Mouse (Mus musculus) hindbrain, embryonic 14.5 days (tissue): ENCODE results near the gene Bicc1. TPM values are rescaled to one million over a fixed set of nuclear protein-coding genes. Genes with fewer than 3 reads are reported as not detected.

Experiments used
- ATAC-seq: fragments of 200-750 bp; cut with Nextera tagmentation; 2 replicates; pipeline ENCODE4 v1.8.0; 2017; ENCODE audit warnings: moderate number of reproducible peaks, mild to moderate bottlenecking, moderate TSS enrichment, moderate library complexity; ENCODE audit not compliant: low FRiP score
- DNase-seq: peaks from one replicate; pipeline ENCODE4 v3.0.0-alpha.2; 2015; ENCODE audit warnings: low spot score
- H3K27ac ChIP-seq: fragments of 300-500 bp; sonication (generic); 2 replicates; pipeline ENCODE4 v1.5.1; 2014; ENCODE audit warnings: mild to moderate bottlenecking, moderate library complexity
- H3K27me3 ChIP-seq: fragments of 300-500 bp; sonication (generic); 2 replicates; pipeline ENCODE4 v1.6.1; 2014; ENCODE audit warnings: mild to moderate bottlenecking, low read length, mixed read lengths; ENCODE audit not compliant: control insufficient read depth, insufficient read depth
- H3K36me3 ChIP-seq: fragments of 300-500 bp; sonication (generic); replicated peaks from 2 replicates; pipeline ENCODE4 v1.6.1; 2014; ENCODE audit not compliant: control insufficient read depth, insufficient read depth
- H3K4me1 ChIP-seq: fragments of 300-500 bp; sonication (generic); replicated peaks from 2 replicates; pipeline ENCODE4 v1.6.1; 2014; ENCODE audit warnings: antibody characterized with exemption, low read length, mixed read lengths; ENCODE audit not compliant: control insufficient read depth, insufficient read depth
- H3K4me2 ChIP-seq: fragments of 300-500 bp; sonication (generic); replicated peaks from 2 replicates; pipeline ENCODE4 v1.6.1; 2014; ENCODE audit warnings: mild to moderate bottlenecking, moderate library complexity
- H3K4me3 ChIP-seq: fragments of 300-500 bp; sonication (generic); replicated peaks from 2 replicates; pipeline ENCODE4 v1.5.1; 2014; ENCODE audit warnings: mild to moderate bottlenecking, low read length
- H3K9ac ChIP-seq: fragments of 300-500 bp; sonication (generic); 2 replicates; pipeline ENCODE4 v1.6.1; 2014
- H3K9me3 ChIP-seq: fragments of 300-500 bp; sonication (generic); 2 replicates; pipeline ENCODE4 v1.6.1; 2016; ENCODE audit warnings: low read length; ENCODE audit not compliant: control insufficient read depth
- WGBS: fragments of 180-500 bp; shearing (Covaris S2); extraction: QIAGEN DNeasy Blood & Tissue Kit; methylation state at CpG from one replicate; pipeline ENCODE4 v1.1.7; 2014; 5-methylcytosine and 5-hydroxymethylcytosine counted together
- polyA plus RNA-seq: library from polyadenylated mRNA; unstranded; fragments of >200 nt; fragmentation: Nextera tagmentation; extraction: Ambion mirVana; gene quantifications from 2 replicates; pipeline ENCODE4 v1.2.1, GENCODE M21; 2014

Bicc1 gene
- polyA plus RNA-seq, 1 experiment from 2014 or later: 6.8 TPM

DNA sequence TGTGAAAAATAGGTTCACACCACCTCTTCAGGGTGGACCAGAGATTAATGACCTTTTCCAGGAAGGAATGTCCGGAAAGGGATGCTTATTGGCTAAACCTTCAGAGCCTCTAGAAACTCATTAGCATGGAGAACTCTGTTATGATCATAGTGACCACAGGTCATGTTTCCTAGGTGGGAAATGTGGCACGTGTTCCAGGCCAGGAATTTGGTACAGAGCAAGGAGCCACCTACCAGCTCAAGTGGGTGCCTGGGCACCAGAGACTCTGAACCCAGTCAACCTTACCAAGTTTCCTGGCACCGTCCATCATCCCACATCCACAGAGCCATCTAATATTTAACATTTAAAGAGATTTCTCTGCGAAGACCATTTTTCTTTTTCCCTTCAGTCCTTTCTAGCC, 29.2 kb upstream of the Bicc1 start:
- ATAC-seq: no peak

DNA sequence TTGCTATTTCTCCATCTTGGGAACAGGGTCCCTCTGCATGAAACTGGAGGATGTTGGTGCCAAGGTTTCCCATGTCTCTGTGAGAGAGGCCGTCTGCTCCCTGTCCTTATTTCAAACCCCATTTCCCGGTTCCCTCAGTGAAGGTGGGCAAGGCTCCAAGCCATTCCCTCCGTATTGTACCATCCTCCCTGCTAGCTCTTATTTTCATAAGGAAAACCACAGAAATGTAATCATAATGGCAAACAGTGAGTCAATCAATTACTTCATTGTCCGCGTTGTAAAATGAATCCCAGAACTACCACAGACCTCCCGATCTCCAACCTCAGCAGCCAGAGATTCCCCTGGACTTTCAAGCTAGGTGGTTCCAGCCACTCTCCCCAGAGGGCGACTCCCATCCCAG, 25.6 kb upstream of the Bicc1 start:
- Histone ChIP-seq H3K27ac (no peak overlapping the region), H3K4me1 (no peaks in the 10 kb centered on the region), H3K9me3 (no peaks in the 10 kb centered on the region), H3K36me3 (no peaks in the 10 kb centered on the region), H3K27me3 (no peaks in the 10 kb centered on the region), H3K4me2 (no peak overlapping the region), H3K9ac (no peak overlapping the region), H3K4me3 (no peak overlapping the region)
- WGBS: 81% methylated on average over 7 of the region's 7 CpGs
- ATAC-seq (no peak), DNase-seq (no peak)

More for the DNA sequence above, 29.2 kb upstream of the Bicc1 start:
- no peaks in the 10 kb centered on the region for H3K27me3 ChIP-seq
- H3K36me3 ChIP-seq: no peaks in the 10 kb centered on the region
- peaks cover 4% of the 10 kb centered on the region; the same call in 1 of the 2 replicates for H3K4me1 ChIP-seq
- no peak overlapping the region for H3K27ac ChIP-seq
- DNase-seq: no peak
- no peak overlapping the region for H3K4me3 ChIP-seq
- H3K9me3 ChIP-seq: no peaks in the 10 kb centered on the region
- H3K4me2 ChIP-seq: no peak overlapping the region
- WGBS: 91% methylated on average over 4 of the region's 4 CpGs
- no peak overlapping the region for H3K9ac ChIP-seq

DNA sequence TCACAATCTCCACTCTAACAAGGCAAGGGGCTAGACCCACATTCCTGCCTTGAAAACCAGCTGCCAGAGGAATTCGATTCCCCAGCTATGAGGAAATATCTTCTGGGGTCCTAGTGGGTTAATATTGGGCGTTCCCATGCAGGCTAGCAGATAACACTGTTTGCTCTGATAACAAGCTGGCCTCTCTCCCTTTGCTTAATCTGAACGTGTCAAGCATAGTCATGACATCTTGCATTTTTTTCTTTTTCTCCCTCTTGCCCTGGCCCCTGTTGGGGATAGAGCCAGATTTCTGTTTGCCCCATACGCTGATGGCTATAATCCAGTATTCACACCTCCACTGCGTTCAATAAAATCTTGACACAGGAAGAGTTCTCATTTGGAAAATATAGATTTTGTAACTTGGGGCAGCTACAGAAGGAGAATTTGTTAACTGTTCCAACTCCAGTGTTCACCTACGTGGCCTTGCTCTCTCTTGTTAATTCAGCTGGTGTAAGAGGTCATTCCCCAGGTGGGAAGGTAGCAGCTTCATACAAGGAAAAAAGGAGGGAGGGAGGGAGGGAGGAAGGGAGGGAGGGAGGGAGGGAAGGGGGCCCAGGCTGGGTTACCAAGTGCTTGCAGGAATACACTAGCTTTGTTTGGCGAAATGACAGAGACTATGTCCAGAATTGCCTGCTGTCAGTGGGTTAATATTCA, 24.0 kb upstream of the Bicc1 start:
- H3K9me3 ChIP-seq: no peaks in the 10 kb centered on the region
- DNase-seq: no peak
- no peaks in the 10 kb centered on the region for H3K27me3 ChIP-seq
- no peaks in the 10 kb centered on the region for H3K4me1 ChIP-seq
- no peak overlapping the region for H3K4me3 ChIP-seq
- no peak overlapping the region for H3K9ac ChIP-seq
- no peaks in the 10 kb centered on the region for H3K36me3 ChIP-seq
- ATAC-seq: no peak
- WGBS: 64% methylated on average over 7 of the region's 7 CpGs
- no peak overlapping the region for H3K27ac ChIP-seq
- no peak overlapping the region for H3K4me2 ChIP-seq

DNA sequence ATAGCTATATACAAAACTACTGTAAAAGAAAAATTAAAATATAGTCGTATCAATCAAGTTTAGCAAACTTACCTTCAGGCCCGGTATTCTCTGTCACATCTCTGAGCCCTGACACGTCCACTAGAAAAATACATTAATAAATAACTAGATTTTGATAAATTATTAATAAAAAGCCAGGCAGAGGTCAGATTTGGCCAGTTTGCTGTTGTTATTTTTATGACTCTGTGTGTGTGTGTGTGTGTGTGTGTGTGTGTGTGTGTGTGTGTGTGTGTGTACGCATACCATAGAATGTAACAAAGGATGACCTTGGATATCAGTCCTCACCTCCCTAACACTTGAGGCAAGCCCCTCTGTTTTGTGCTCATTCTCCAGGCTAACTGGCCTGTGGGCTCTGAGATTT, 22.4 kb upstream of the Bicc1 start:
- DNase-seq: no peak
- Histone ChIP-seq H3K4me2 (no peak overlapping the region), H3K9me3 (no peaks in the 10 kb centered on the region), H3K9ac (no peak overlapping the region), H3K27me3 (no peaks in the 10 kb centered on the region), H3K36me3 (no peaks in the 10 kb centered on the region), H3K27ac (no peak overlapping the region), H3K4me1 (no peaks in the 10 kb centered on the region), H3K4me3 (no peak overlapping the region)
- 91% methylated on average over 4 of the region's 4 CpGs for WGBS
- no peak for ATAC-seq

DNA sequence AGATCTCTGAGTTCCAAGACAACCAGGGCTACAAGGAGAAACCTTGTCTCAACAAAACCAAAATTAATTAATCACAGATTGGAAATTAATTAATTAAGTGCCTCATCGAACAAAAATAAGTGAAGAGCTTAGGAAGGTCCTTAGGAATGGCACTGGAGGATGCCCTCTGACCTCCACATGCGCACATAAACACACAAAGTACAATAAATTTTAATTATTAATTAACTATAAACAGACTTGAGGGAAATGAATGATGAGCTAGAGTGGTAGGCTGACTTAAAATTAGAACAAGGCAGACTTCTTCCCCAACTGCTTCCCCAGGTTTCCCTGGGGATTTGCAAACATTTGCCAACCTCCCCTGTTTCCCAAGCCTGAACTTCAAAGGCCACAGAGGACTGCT, 21.6 kb upstream of the Bicc1 start:
- Histone ChIP-seq H3K4me2 (no peak overlapping the region), H3K9me3 (no peaks in the 10 kb centered on the region), H3K27me3 (no peaks in the 10 kb centered on the region), H3K36me3 (no peaks in the 10 kb centered on the region), H3K4me1 (no peaks in the 10 kb centered on the region), H3K27ac (no peak overlapping the region), H3K9ac (no peak overlapping the region), H3K4me3 (no peak overlapping the region)
- DNase-seq: no peak
- WGBS: 88% methylated on average over 2 of the region's 2 CpGs
- no peak for ATAC-seq

DNA sequence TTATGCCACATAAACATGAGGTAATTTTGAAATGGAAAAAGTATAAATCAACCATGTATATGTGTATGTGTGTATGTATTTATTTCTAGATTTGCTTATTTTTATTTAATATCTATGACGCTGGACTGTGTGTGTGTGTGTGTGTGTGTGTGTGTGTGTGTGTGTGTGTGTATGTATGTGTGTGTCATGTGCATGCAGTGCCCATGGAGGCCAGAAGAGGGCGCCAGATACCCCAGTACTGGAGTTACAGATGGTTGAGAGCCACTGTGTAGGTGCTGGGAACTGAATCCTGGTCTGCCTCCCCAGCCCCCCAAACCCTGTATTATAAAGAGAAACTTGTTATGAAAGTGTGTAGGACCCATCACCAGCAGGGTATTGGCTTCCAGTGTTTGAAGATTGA, 20.6 kb upstream of the Bicc1 start:
- Histone ChIP-seq H3K9me3 (no peaks in the 10 kb centered on the region), H3K27me3 (no peaks in the 10 kb centered on the region), H3K4me3 (no peak overlapping the region), H3K27ac (no peak overlapping the region), H3K9ac (no peak overlapping the region), H3K4me1 (no peaks in the 10 kb centered on the region), H3K36me3 (no peaks in the 10 kb centered on the region), H3K4me2 (no peak overlapping the region)
- ATAC-seq (no peak), DNase-seq (no peak)
- WGBS: 78% methylated on average over 2 of the region's 2 CpGs

DNA sequence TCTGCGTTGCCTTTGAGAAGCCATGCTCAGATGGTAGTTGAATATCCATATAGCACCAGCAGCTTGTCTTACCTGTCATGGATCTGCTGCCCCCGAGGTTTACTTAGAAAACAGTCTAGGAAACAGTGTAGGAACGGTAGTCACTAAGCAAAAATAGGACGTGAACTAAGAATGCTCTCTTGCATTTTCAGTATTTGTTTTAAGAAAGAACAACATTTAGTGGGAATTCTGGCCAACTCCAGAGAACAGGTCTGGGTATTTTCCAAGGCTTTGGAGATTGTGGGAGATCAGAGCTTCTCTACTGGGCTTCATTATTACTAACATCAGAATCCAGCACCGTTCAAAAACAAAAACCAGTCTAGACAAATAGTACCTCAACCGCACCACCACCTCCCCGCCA, 17.7 kb upstream of the Bicc1 start:
- H3K4me3 ChIP-seq: no peak overlapping the region
- H3K27ac ChIP-seq: no peak overlapping the region
- 90% methylated on average over 7 of the region's 7 CpGs for WGBS
- H3K36me3 ChIP-seq: no peaks in the 10 kb centered on the region
- ATAC-seq: no peak
- no peaks in the 10 kb centered on the region for H3K4me1 ChIP-seq
- no peak for DNase-seq
- H3K9ac ChIP-seq: no peak overlapping the region
- H3K4me2 ChIP-seq: no peak overlapping the region
- H3K9me3 ChIP-seq: no peaks in the 10 kb centered on the region
- no peaks in the 10 kb centered on the region for H3K27me3 ChIP-seq

DNA sequence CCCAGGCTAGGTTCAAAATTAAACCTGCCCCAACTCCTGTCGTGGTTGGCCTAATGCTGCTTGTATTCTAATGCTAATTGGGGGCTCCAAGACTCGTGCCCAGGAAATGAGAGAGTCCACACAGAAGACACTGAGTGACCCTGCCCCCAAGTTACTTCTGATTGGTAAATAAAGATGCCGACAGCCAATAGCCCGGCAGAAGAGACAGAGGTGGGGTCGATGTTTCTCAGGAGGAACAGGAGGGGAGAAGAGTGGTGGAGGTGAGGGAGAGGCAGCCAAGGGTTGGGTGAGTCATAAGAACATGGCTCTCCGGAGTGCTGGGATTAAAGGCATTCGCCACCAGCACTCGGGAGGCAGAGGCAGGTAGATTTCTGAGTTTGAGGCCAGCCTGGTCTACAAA, 16.8 kb upstream of the Bicc1 start:
- Histone ChIP-seq H3K4me1 (no peaks in the 10 kb centered on the region), H3K9ac (no peak overlapping the region), H3K4me3 (no peak overlapping the region), H3K9me3 (no peaks in the 10 kb centered on the region), H3K36me3 (no peaks in the 10 kb centered on the region), H3K27me3 (no peaks in the 10 kb centered on the region), H3K4me2 (no peak overlapping the region), H3K27ac (no peak overlapping the region)
- no peak for DNase-seq
- 74% methylated on average over 8 of the region's 8 CpGs for WGBS
- no peak for ATAC-seq

DNA sequence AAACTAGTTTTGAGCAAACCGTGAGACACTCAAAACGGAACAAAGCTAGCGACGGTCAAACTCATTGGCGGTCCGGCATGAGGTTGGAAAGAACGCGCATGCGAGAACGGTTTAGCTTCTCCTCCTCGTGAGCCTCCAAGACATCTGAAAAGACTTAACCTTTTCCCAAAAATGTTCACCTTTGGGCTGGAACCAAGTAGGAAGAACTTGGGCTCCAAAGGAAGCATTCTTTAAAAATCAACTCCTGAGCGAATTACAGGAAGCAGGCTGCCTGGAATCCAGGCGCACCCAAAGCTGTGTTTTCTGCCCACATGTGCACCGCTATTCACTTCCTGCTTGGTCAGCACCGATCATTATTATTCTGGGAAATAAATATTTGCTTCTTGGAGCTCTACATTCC, 15.8 kb upstream of the Bicc1 start:
- H3K4me1 ChIP-seq: no peaks in the 10 kb centered on the region
- no peak overlapping the region for H3K9ac ChIP-seq
- WGBS: 95% methylated on average over 15 of the region's 15 CpGs
- H3K27me3 ChIP-seq: no peaks in the 10 kb centered on the region
- DNase-seq (no peak), ATAC-seq (no peak)
- no peak overlapping the region for H3K4me2 ChIP-seq
- H3K9me3 ChIP-seq: no peaks in the 10 kb centered on the region
- no peak overlapping the region for H3K4me3 ChIP-seq
- no peak overlapping the region for H3K27ac ChIP-seq
- H3K36me3 ChIP-seq: no peaks in the 10 kb centered on the region

DNA sequence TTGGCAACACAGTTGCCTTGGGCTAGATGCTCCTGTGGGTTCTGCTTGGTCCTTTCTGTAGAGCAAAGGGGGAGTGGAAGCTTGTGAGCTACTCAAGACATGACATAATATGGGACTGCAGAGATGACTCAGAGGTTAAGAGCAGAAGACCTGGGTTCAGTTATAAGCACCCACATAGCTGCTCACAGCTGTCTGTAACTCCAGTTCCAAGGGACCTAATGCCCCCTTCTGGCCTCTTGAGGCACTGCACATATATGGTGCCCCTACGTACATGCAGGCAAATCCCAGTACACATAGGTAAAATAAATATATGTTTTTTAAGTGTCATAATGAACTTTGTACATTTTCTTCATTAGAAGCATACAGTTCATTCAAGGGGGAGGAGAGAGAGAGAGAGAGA, 11.9 kb upstream of the Bicc1 start:
- 96% methylated on average over 1 of the region's 1 CpGs for WGBS
- Histone ChIP-seq H3K4me1 (no peaks in the 10 kb centered on the region), H3K4me2 (no peak overlapping the region), H3K9ac (no peak overlapping the region), H3K27ac (no peak overlapping the region), H3K27me3 (no peaks in the 10 kb centered on the region), H3K4me3 (no peak overlapping the region), H3K9me3 (no peaks in the 10 kb centered on the region), H3K36me3 (no peaks in the 10 kb centered on the region)
- ATAC-seq (no peak), DNase-seq (no peak)
